Mouse (Mus musculus) urinary bladder, postnatal 0 days (tissue): ENCODE measurements around the gene Pnkd. TPM values are rescaled to one million over a fixed set of nuclear protein-coding genes. Genes with fewer than 3 reads are reported as not detected.
A peak's percentile ranks its signal among the peaks of the same experiment; 100 is the strongest.

Source experiments
- microRNA counts: library from miRNA; unstranded; fragments of <30 nt; microRNA quantifications from one replicate; lab custom pipeline; 2016
- microRNA-seq: library from miRNA; unstranded; fragments of <30 nt; microRNA quantifications from one replicate; pipeline ENCODE4, GENCODE M21; 2016
- polyA plus RNA-seq: library from polyadenylated mRNA; unstranded; fragments of >200 nt; fragmentation: Nextera tagmentation; extraction: Ambion mirVana; gene quantifications from 2 replicates; pipeline ENCODE4 v1.2.1, GENCODE M21; 2015

Pnkd gene
- 80.3 and 85.3 TPM in 2 replicates for polyA plus RNA-seq

GRCm38 (mm10) chr1:74284543-74285160, at the start of gene Pnkd, which contains the start of gene Aamp:
Gene Pnkd, plus strand, starts transcription at chr1:74284930.
Gene Aamp, minus strand, starts transcription at chr1:74284738.

DNA sequence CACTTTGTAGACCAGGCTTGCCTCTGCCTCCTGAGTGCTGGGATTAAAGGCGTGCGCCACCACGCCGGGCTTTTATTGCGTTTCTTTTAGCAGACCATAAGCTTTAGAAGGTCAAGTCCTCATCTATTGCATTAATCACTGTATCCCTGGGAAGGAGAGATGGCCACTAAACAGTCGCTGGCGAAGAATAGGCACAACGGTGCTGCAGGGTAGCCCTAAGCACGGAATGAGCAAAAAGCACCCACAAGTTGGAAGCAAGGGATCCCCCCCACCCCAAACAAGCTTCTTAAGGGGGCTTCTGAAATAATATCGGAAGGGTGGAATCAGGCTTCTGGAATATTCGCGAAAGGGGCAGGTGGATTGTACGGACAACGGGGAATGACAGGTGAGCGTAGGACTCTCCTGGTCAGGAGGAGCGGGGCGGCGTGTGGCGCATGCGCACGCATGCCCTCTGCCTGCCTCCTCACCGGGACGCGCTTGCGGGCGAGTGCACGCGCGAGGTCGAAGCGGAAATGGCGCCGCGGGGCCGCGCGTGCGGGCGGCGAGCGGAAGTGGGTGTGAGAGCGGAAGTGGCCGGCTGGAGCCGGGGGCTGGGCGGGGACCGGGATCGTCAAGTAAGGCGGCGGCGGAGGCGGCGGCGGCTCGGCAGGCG, 48.7 kb upstream of the Pnkd start, which contains the start of gene Arpc2:
TSS of gene Arpc2 (plus strand) at position 147 of the 652 bp plus-strand sequence.

GRCm38 (mm10) chr1:74278538-74278937, 6.2 kb upstream of the Pnkd start, which contains the start of gene Gpbar1:
Gene Gpbar1, plus strand, starts transcription at chr1:74278550.

GRCm38 (mm10) chr1:74305522-74305921, 20.8 kb downstream of the Pnkd start, which contains the start of gene Tmbim1:
Gene Tmbim1, minus strand, starts transcription at chr1:74305622.

GRCm38 (mm10) chr1:74361812-74362211, 77.1 kb downstream of the Pnkd start, which contains the start of gene Catip:
Gene Catip, plus strand, starts transcription at chr1:74362108.

GRCm38 (mm10) chr1:74374980-74375379, 90.2 kb downstream of the Pnkd start, which contains the start of gene Slc11a1:
Gene Slc11a1, plus strand, starts transcription at chr1:74375195.

GRCm38 (mm10) chr1:74390924-74391748, 106.4 kb downstream of the Pnkd start, which contains the start of gene Ctdsp1:
Gene Ctdsp1, plus strand, starts transcription at chr1:74391509.

MicroRNAs encoded within 50 kb of the gene (microRNA counts, 519-probe panel; counts per million panel counts)
- microRNA mmu-miR-26b (lab: Ali Mortazavi, UCI) = 4,313 counts per million, percentile 81 among the panel's probes with 10 or more counts

Small RNA genes lying within 50 kb of the gene (microRNA-seq; reads per million reads assigned to microRNA genes)
- 47,912 reads per million, percentile 98 among the genes with 10 or more reads in this experiment for gene Mir26b

Other genes with a start within 250 kb of the Pnkd start
- gene Tns1, start 160.5 kb upstream of the Pnkd start, polyA plus RNA-seq = 279 and 343 TPM in 2 replicates
- 0.15 TPM in 1 of 2 replicates, not detected in the other for gene Rufy4, start 159.4 kb upstream of the Pnkd start, polyA plus RNA-seq
- gene Cxcr2, start 130.9 kb upstream of the Pnkd start, polyA plus RNA-seq = 0.05 and 2.8 TPM in 2 replicates
- not detected in 2 replicates for gene Cxcr1, start 90.3 kb upstream of the Pnkd start, polyA plus RNA-seq
- 632 and 686 TPM in 2 replicates for gene Arpc2, start 48.8 kb upstream of the Pnkd start, polyA plus RNA-seq
- 1.4 and 2.3 TPM in 2 replicates for gene Gpbar1, start 6.4 kb upstream of the Pnkd start, polyA plus RNA-seq
- gene Aamp, start 192 bp upstream of the Pnkd start, polyA plus RNA-seq = 160 and 178 TPM in 2 replicates
- gene Tmbim1, start 20.7 kb downstream of the Pnkd start, polyA plus RNA-seq = 98.5 and 105 TPM in 2 replicates
- gene Catip, start 77.2 kb downstream of the Pnkd start, polyA plus RNA-seq = 0.88 and 1.0 TPM in 2 replicates
- gene Slc11a1, start 90.3 kb downstream of the Pnkd start, polyA plus RNA-seq = 5.6 and 31.7 TPM in 2 replicates
- gene Ctdsp1, start 106.6 kb downstream of the Pnkd start, polyA plus RNA-seq = 59.2 and 61.2 TPM in 2 replicates
- 0.16 and 0.36 TPM in 2 replicates for gene Vil1, start 124.4 kb downstream of the Pnkd start, polyA plus RNA-seq
- gene Cnot9, start 221.1 kb downstream of the Pnkd start, polyA plus RNA-seq = 23.4 and 27.1 TPM in 2 replicates